Mouse (Mus musculus): Measurements from ENCODE around the gene Svop.

- TF ChIP-seq POLR2A (IDR thresholded peaks at IDR 0.05; ENCODE audit: borderline replicate concordance, extremely low read depth, insufficient read depth, insufficient read length, poor library complexity, severe bottlenecking) (no peak), CTCF (IDR thresholded peaks at IDR 0.05; ENCODE audit: borderline replicate concordance, extremely low read depth, insufficient read depth, insufficient read length) (no peak)
Measured at GRCm38 (mm10) chr5:113977309-113977708, 114.1 kb downstream of the Svop start.
